Mouse (Mus musculus) neural tube, embryonic 11.5 days (tissue): ENCODE measurements around the gene Mllt10. TPM values are rescaled to one million over a fixed set of nuclear protein-coding genes. Genes with fewer than 3 reads are reported as not detected.

Source experiments
- ATAC-seq: fragments of 200-750 bp; cut with Nextera tagmentation; 2 replicates; pipeline ENCODE4 v1.8.0; 2017; ENCODE audit warnings: moderate number of reproducible peaks, mild to moderate bottlenecking, moderate TSS enrichment, moderate library complexity; ENCODE audit not compliant: insufficient read depth, low FRiP score, low TSS enrichment
- DNase-seq: peaks from one replicate; pipeline ENCODE4 v3.0.0-alpha.2; 2015; ENCODE audit warnings: low spot score
- H3K27ac ChIP-seq: fragments of 300-500 bp; sonication (generic); 2 replicates; pipeline ENCODE4 v1.5.1; 2014; ENCODE audit warnings: low read depth, mild to moderate bottlenecking, low read length
- H3K27me3 ChIP-seq: fragments of 300-500 bp; sonication (generic); 2 replicates; pipeline ENCODE4 v1.6.1; 2014; ENCODE audit warnings: mild to moderate bottlenecking, low read length, mixed read lengths; ENCODE audit not compliant: control insufficient read depth, insufficient read depth
- H3K36me3 ChIP-seq: fragments of 300-500 bp; sonication (generic); 2 replicates; pipeline ENCODE4 v1.6.1; 2014; ENCODE audit warnings: mild to moderate bottlenecking, low read length, moderate library complexity, mixed read lengths; ENCODE audit not compliant: control insufficient read depth, insufficient read depth
- H3K4me1 ChIP-seq: fragments of 300-500 bp; sonication (generic); 2 replicates; pipeline ENCODE4 v1.6.1; 2014; ENCODE audit warnings: low read length, mixed read lengths; ENCODE audit not compliant: control insufficient read depth, insufficient read depth
- H3K4me2 ChIP-seq: fragments of 300-500 bp; sonication (generic); 2 replicates; pipeline ENCODE4 v1.6.1; 2014; ENCODE audit warnings: low read depth, mild to moderate bottlenecking, moderate library complexity
- H3K4me3 ChIP-seq: fragments of 300-500 bp; sonication (generic); 2 replicates; pipeline ENCODE4 v1.5.1; 2014; ENCODE audit warnings: low read depth, low read length
- H3K9ac ChIP-seq: fragments of 300-500 bp; sonication (generic); 2 replicates; pipeline ENCODE4 v1.6.1; 2014; ENCODE audit warnings: mild to moderate bottlenecking, low read length
- H3K9me3 ChIP-seq: fragments of 300-500 bp; sonication (generic); 2 replicates; pipeline ENCODE4 v1.6.1; 2016; ENCODE audit warnings: low read length; ENCODE audit not compliant: control insufficient read depth
- WGBS: fragments of 180-500 bp; shearing (Covaris S2); extraction: QIAGEN DNeasy Blood & Tissue Kit; methylation state at CpG from one replicate; pipeline ENCODE4 v1.1.7; 2014; 5-methylcytosine and 5-hydroxymethylcytosine counted together
- polyA plus RNA-seq: library from polyadenylated mRNA; unstranded; fragments of >200 nt; fragmentation: Nextera tagmentation; extraction: Ambion mirVana; gene quantifications from 2 replicates; pipeline ENCODE4 v1.2.1, GENCODE M21; 2014

Gene Mllt10
- polyA plus RNA-seq, 1 experiment from 2014 or later = 39.4 TPM

DNA sequence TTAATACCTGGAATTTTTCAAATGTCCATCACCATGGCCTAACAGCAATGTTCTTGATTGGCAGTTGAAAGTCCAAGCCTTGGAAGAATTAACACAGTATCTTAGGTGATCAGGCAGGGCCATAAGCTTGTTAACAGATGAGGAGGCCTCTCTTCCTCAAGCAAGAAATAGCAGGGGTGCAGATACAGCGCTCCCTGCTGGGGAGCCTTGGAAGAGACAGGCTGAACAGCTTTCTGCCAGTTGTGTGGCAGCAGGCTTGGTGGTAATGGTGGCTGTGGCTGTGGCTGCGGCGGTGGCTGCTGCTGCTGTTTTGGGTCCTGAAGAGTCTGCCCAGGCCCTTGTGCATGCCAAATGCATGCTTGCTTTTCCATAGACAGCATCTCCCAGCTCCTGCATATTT lies 150.1 kb downstream of the Mllt10 start:
- DNase-seq (peak; percentile 71), ATAC-seq (peak; percentile 63)
- no peak overlapping the region for H3K4me2 ChIP-seq
- no peaks in the 10 kb centered on the region for H3K4me1 ChIP-seq
- H3K9me3 ChIP-seq = no peaks in the 10 kb centered on the region
- no peak overlapping the region for H3K4me3 ChIP-seq
- 79% methylated on average over 3 of the region's 3 CpGs for WGBS
- no peak overlapping the region for H3K27ac ChIP-seq
- H3K9ac ChIP-seq = no peak overlapping the region
- no peaks in the 10 kb centered on the region for H3K27me3 ChIP-seq
- H3K36me3 ChIP-seq = peaks cover 6% of the 10 kb centered on the region

GRCm38 (mm10) chr2:18206811-18207210 lies 151.8 kb downstream of the Mllt10 start:
- H3K9me3 ChIP-seq = no peaks in the 10 kb centered on the region
- peaks cover 10% of the 10 kb centered on the region for H3K36me3 ChIP-seq
- 88% methylated on average over 10 of the region's 10 CpGs for WGBS
- no peak overlapping the region for H3K4me2 ChIP-seq
- H3K27me3 ChIP-seq = no peaks in the 10 kb centered on the region
- no peaks in the 10 kb centered on the region for H3K4me1 ChIP-seq
- no peak overlapping the region for H3K9ac ChIP-seq
- H3K4me3 ChIP-seq = no peak overlapping the region
- ATAC-seq = no peak
- no peak for DNase-seq
- H3K27ac ChIP-seq = no peak overlapping the region

DNA sequence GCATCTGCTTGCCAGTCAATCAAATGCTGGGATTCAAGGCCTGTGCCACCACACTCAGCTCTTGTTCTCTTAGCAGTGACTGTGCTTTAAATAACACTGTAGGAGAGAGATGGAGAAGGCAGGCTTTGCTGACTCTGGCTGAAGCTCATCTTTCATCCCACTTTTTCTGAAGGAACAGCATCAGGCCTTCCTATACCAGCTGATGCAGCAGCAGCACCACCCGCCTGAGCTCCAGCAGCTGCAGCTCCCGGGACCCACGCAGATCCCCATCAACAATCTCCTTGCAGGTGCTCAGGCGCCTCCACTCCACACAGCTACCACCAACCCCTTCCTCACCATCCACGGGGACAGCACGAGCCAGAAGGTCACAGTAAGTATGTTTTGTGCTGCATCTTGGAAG lies 153.5 kb downstream of the Mllt10 start:
- H3K27me3 ChIP-seq = no peaks in the 10 kb centered on the region
- no peak overlapping the region for H3K4me2 ChIP-seq
- H3K27ac ChIP-seq = no peak overlapping the region
- ATAC-seq (no peak), DNase-seq (no peak)
- WGBS = 89% methylated on average over 6 of the region's 6 CpGs
- H3K4me3 ChIP-seq = no peak overlapping the region
- H3K9ac ChIP-seq = no peak overlapping the region
- peaks cover 6% of the 10 kb centered on the region for H3K36me3 ChIP-seq
- no peaks in the 10 kb centered on the region for H3K4me1 ChIP-seq
- H3K9me3 ChIP-seq = no peaks in the 10 kb centered on the region

- peaks cover 6% of the 10 kb centered on the region for H3K36me3 ChIP-seq
- H3K4me1 ChIP-seq = no peaks in the 10 kb centered on the region
- no peak for ATAC-seq
- H3K9me3 ChIP-seq = no peaks in the 10 kb centered on the region
- 90% methylated on average over 7 of the region's 7 CpGs for WGBS
- no peak overlapping the region for H3K4me2 ChIP-seq
- H3K27ac ChIP-seq = no peak overlapping the region
- H3K27me3 ChIP-seq = no peaks in the 10 kb centered on the region
- H3K4me3 ChIP-seq = no peak overlapping the region
- DNase-seq = no peak
- H3K9ac ChIP-seq = no peak overlapping the region
These were observed 154.3 kb downstream of the Mllt10 start for GRCm38 (mm10) chr2:18209211-18209823.

DNA sequence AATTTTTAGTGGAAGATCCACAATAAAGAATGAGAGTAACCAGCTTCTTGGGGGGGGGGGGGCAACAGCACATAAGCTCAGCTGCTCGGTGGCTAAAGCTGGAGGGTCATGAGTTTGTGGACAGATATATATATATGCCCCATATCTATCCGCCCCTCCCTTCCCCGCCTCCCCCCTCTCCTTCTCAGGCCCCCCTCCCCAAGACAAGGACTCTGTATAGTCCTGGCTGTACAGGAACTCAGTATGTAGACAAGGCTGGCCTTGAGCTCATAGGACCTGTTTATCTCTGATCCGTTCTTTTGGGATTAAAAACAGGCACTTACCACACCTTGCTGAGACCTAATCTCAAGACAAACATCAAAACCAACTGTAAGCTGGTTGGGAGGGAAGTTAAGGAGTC lies 154.9 kb downstream of the Mllt10 start:
- Histone ChIP-seq H3K27ac (no peak overlapping the region), H3K9ac (no peak overlapping the region), H3K27me3 (no peaks in the 10 kb centered on the region), H3K4me3 (no peak overlapping the region), H3K36me3 (peaks cover 6% of the 10 kb centered on the region), H3K4me2 (no peak overlapping the region), H3K9me3 (no peaks in the 10 kb centered on the region), H3K4me1 (no peaks in the 10 kb centered on the region)
- DNase-seq = no peak
- WGBS = 95% methylated on average over 4 of the region's 4 CpGs
- no peak for ATAC-seq

DNA sequence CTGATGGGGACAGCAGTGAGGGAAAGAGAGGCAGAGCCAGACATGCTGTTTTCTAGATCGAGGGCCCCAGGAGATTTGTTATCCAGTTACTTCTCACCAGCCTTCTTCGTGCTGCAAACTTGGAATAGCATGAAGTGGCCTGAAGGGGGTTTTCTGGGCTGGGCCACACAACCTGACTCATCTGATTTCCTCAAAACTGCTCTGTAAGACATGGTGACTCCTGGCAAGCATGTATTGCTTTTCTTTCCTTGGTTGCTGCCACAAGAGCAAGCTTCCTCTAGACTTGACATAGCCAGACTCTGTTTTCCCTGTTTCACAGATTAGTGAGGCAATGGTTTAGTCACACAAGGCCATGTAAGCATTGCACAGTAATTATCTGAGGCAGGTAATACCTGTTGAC lies 159.0 kb downstream of the Mllt10 start:
- peaks cover 8% of the 10 kb centered on the region for H3K36me3 ChIP-seq

GRCm38 (mm10) chr2:18217867-18218266 lies 162.8 kb downstream of the Mllt10 start:
- Histone ChIP-seq H3K4me1 (no peaks in the 10 kb centered on the region), H3K9me3 (no peaks in the 10 kb centered on the region), H3K4me3 (no peak overlapping the region), H3K4me2 (no peak overlapping the region), H3K27me3 (no peaks in the 10 kb centered on the region), H3K36me3 (peaks cover 4% of the 10 kb centered on the region), H3K27ac (no peak overlapping the region), H3K9ac (no peak overlapping the region)
- ATAC-seq = no peak
- WGBS = 66% methylated on average over 3 of the region's 3 CpGs
- no peak for DNase-seq

More for the DNA sequence above, 159.0 kb downstream of the Mllt10 start:
- Histone ChIP-seq H3K4me3 (no peak overlapping the region), H3K27ac (no peak overlapping the region), H3K4me1 (no peaks in the 10 kb centered on the region), H3K9ac (no peak overlapping the region), H3K9me3 (no peaks in the 10 kb centered on the region), H3K27me3 (no peaks in the 10 kb centered on the region), H3K4me2 (no peak overlapping the region)
- ATAC-seq (no peak), DNase-seq (no peak)
- WGBS = 83% methylated on average over 2 of the region's 2 CpGs

GRCm38 (mm10) chr2:18218500-18218899 lies 163.5 kb downstream of the Mllt10 start:
- WGBS = 86% methylated on average over 5 of the region's 5 CpGs

GRCm38 (mm10) chr2:18219136-18219535 lies 164.1 kb downstream of the Mllt10 start:
- DNase-seq (no peak), ATAC-seq (no peak)
- H3K27ac ChIP-seq = no peak overlapping the region
- no peaks in the 10 kb centered on the region for H3K27me3 ChIP-seq
- peaks cover 4% of the 10 kb centered on the region for H3K36me3 ChIP-seq
- no peaks in the 10 kb centered on the region for H3K4me1 ChIP-seq
- no peak overlapping the region for H3K4me2 ChIP-seq
- 86% methylated on average over 8 of the region's 8 CpGs for WGBS
- H3K4me3 ChIP-seq = no peak overlapping the region
- H3K9me3 ChIP-seq = no peaks in the 10 kb centered on the region
- no peak overlapping the region for H3K9ac ChIP-seq

More at GRCm38 (mm10) chr2:18218500-18218899, 163.5 kb downstream of the Mllt10 start:
- Histone ChIP-seq H3K4me2 (no peak overlapping the region), H3K9me3 (no peaks in the 10 kb centered on the region), H3K36me3 (peaks cover 4% of the 10 kb centered on the region), H3K4me3 (no peak overlapping the region), H3K27me3 (no peaks in the 10 kb centered on the region), H3K4me1 (no peaks in the 10 kb centered on the region), H3K9ac (no peak overlapping the region), H3K27ac (no peak overlapping the region)
- ATAC-seq = no peak
- DNase-seq = no peak
